Mouse (Mus musculus) CH12F3 (cell line): ENCODE results near the gene Ergic3.

Source experiments
- in situ Hi-C: fragments of 300-500 bp; cut with MboI; formaldehyde crosslinking; loops from 2 replicates; pipeline ENCODE4 v1.14.3; 2020; ENCODE audit warnings: low sequenced_read_pairs

Ergic3 gene

DNA sequence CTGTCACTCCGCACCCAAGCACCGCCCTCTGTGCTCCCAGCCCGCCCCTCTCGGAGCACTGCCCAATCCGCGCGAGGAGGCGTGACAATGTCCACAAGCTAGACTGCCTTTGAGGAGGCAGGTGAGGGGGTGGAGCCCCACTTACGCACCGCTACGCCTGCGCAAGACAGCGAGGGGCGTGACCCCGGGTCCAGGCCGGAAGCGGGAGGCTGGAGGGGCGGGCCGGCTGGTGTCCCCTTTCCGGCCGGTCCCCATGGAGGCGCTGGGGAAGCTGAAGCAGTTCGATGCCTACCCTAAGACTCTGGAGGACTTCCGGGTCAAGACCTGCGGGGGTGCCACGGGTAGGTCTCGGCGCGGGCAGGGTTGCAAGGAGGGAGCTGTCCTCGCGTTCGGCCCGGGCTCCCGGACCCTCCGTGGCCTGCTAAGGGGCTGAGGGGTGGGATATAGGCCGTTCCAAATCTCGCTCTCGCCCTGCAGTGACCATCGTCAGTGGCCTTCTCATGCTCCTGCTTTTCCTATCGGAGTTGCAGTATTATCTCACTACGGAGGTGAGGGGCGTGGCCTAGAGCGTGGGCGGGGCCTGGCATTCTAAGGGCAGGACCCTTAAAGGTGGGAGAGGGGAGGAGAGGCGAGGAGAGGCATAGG, at the start of gene Ergic3, which contains the start of gene 6430550D23Rik:
Gene Ergic3 (plus strand): TSS at position 158 of the 645 bp plus-strand sequence.
Gene 6430550D23Rik (minus strand): TSS at position 90 of the 645 bp plus-strand sequence.
- in situ Hi-C loops, result no loop called here

GRCm38 (mm10) chr2:155959981-155960380, 47.9 kb upstream of the Ergic3 start:
- in situ Hi-C loops, result loop anchor here (10.0 kb wide), 1 partner anchor 165 kb away; the partner anchor contains the start of gene Gm28036

DNA sequence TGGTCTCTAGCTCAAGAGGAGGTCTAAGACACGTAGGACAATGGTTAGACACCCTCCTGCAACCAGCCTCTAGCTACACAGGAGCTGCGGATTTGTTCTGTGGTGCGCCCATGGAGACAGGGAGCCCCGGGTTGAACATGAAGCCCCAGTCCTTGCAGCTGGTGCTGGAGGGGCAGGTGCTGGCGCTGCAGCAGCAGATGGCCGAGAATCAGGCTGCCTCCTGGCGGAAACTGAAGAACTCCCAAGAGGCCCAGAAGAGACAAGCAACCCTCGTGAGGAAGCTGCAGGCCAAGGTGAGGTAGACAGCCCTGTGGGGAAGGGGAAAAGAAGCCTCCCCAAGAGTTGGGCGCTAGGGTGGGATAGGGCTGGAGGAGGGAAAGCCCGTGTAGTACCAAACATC, 46.0 kb upstream of the Ergic3 start:
- in situ Hi-C loops, result loop anchor here (10.0 kb wide), 1 partner anchor 163 kb away; the partner anchor contains the start of gene Gm28036

GRCm38 (mm10) chr2:155962991-155963390, 44.9 kb upstream of the Ergic3 start:
- in situ Hi-C loops, result loop anchor here (10.0 kb wide), 1 partner anchor 162 kb away; the partner anchor contains the start of gene Gm28036

GRCm38 (mm10) chr2:155973348-155973747, 34.5 kb upstream of the Ergic3 start:
- in situ Hi-C loops, result no loop called here

- in situ Hi-C loops, result no loop called here
Measured at GRCm38 (mm10) chr2:155974087-155974731, 33.6 kb upstream of the Ergic3 start.

GRCm38 (mm10) chr2:155979328-155979991, 28.4 kb upstream of the Ergic3 start:
- in situ Hi-C loops, result no loop called here

- in situ Hi-C loops, result no loop called here
Measured at GRCm38 (mm10) chr2:155985776-155986175, 22.1 kb upstream of the Ergic3 start.

GRCm38 (mm10) chr2:155987131-155987530, 20.7 kb upstream of the Ergic3 start:
- in situ Hi-C loops, result no loop called here

GRCm38 (mm10) chr2:155989085-155989484, 18.8 kb upstream of the Ergic3 start:
- in situ Hi-C loops, result no loop called here

DNA sequence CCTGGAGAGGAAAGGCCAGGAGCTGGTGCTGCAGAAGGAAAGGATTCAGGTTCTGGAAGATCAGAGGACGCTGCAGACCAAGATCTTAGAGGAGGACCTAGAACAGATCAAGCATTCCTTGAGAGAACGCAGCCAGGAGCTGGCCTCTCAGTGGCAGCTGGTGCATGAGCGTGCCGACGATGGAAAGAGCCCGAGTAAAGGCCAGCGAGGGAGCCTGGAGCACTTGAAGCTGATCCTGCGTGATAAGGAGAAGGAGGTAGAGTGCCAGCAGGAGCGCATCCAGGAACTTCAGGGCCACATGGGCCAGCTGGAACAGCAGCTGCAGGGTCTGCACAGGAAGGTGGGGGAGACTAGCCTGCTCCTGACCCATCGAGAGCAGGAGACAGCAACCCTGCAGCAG, 16.7 kb upstream of the Ergic3 start:
- in situ Hi-C loops, result no loop called here

DNA sequence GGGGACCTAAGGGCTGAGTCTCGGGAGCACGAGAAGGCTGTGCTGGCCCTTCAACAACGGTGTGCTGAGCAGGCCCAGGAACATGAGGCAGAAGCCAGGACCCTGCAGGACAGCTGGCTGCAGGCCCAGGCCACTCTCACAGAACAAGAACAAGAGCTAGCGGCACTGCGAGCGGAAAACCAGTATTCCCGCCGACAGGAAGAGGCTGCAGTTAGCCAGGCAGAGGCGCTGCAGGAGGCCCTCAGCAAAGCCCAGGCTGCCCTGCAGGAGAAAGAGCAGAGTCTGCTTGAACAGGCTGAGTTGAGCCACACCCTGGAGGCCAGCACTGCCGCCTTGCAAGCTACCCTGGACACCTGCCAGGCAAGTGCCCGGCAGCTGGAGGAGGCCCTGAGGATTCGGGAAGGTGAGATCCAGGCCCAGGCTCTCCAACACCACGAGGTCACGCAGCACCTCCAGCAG, 16.0 kb upstream of the Ergic3 start:
- in situ Hi-C loops, result no loop called here

DNA sequence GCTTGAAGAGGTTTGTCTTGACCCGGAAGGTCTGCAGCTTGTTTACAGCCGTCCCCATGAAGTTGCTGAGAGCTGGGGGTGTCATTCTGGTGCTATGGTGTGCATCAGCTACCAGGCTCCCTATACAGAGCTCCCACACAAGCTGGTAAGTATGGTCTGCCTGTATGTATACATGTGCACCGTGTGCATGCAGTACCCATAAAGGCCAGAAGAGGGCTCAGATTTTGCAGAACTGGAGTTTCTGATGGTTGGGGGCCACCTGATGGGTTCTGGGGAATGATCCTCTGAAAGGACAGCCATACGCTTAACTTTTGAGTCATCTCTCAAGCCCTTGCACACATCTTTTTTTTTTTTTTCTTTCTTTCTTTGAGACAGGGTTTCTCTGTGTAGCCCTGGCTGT, 2.5 kb upstream of the Ergic3 start:
- in situ Hi-C loops, result no loop called here

- in situ Hi-C loops, result no loop called here
Measured at GRCm38 (mm10) chr2:156018106-156018505, 10.3 kb downstream of the Ergic3 start.

DNA sequence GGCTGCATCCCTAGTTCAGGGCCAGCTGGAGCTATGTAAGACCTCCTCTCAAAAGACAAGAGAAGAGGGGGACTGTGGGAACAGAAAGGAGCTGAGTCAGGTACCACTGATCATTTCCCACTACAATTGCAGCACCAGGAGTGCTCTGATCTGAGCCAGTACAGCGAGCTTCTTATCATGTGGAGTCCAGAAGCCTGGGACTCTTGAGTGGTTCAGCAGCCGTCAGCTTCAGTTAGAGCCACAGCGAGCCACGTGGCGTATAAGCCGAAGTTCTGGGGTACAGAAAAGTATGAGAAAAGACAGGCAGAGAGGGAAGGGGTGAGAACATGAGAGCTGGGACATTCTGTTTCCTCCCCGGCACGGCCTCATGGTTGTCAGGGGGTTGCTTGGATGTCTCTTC, 13.4 kb downstream of the Ergic3 start:
- in situ Hi-C loops, result no loop called here

DNA sequence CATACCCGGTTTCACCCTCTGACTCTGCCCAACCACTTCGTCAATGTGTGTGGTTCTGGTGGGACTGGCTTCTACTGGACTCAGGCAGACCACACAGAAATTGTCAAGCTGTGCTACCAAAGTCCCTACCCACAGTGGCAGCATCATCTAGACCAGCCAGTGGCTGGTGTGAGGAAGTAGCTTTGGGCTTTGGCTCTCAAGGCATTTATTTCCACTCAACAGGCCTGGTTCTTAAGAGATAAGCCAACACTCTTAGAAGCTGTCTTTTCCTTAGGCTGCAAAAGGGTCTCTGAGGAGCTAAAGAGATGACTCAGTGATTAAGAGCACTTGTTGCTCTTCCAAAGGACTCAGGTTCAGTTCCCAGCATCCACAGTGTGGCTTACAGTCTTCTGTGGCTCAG, 13.9 kb downstream of the Ergic3 start:
- in situ Hi-C loops, result no loop called here

GRCm38 (mm10) chr2:156025482-156025881, 17.6 kb downstream of the Ergic3 start:
- in situ Hi-C loops, result no loop called here

- in situ Hi-C loops, result no loop called here
Measured at GRCm38 (mm10) chr2:156039390-156039789, 31.5 kb downstream of the Ergic3 start.

DNA sequence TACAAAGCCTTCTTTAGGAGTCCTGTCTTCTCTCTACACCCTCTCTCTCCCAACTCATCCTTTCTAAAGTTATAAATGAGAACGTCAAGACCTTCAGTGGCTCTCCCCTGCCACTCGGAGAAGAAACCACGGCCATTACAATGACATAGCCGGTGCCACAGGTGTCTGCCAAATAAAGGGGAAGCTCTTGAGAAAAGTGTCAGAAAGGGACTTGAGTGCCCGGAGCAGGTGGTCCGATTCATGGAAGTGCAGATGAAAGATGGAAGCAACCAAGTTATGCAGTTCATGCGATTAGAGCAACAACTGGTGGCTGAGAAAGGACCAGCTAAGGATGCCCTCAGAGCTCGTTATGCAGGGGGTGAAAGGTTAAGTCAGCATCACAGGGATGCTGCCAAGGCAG, 35.1 kb downstream of the Ergic3 start:
- in situ Hi-C loops, result no loop called here

GRCm38 (mm10) chr2:156047929-156048328, 40.1 kb downstream of the Ergic3 start:
- in situ Hi-C loops, result no loop called here

DNA sequence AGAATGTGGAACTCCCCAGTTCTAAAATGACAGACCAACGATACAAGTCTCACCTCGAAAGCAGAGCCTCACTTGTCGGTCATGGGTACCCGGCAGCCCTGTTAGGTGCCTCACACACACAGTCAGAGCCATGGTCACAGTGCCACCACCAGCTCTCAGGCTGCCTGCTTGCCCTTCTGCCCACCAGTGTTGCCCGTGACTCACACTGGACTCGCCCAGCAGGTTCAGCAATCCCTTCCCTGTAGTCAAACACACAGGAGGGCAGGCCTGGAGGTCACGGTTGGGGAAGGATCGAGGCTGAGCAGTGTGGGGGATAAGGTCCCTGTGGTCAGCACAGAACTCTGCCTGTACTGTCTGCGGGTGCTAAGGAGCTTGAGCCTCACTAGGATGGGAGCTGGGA, 45.0 kb downstream of the Ergic3 start, which contains the start of gene Fer1l4:
Gene Fer1l4 (minus strand): TSS at position 132 of the 400 bp plus-strand sequence.
- in situ Hi-C loops, result no loop called here
